Mouse (Mus musculus): ENCODE data around the gene Naa25. TPM values are rescaled to one million over a fixed set of nuclear protein-coding genes. Genes with fewer than 3 reads are reported as not detected.
A peak's percentile ranks its signal among the peaks of the same experiment; 100 is the strongest.

Gene Naa25
- polyA plus RNA-seq, 1 experiment from 2014 or later: 40.6 TPM

- H3K9me3 ChIP-seq (replicated peaks): no peaks in the 10 kb centered on the region
- H3K27ac ChIP-seq (replicated peaks): no peak overlapping the region
- H3K27me3 ChIP-seq: no peaks in the 10 kb centered on the region
- no peaks in the 10 kb centered on the region for H3K4me1 ChIP-seq
- H3K36me3 ChIP-seq: peaks cover 86% of the 10 kb centered on the region
- H3K9ac ChIP-seq: no peak overlapping the region
- no peak overlapping the region for H3K4me2 ChIP-seq (replicated peaks)
- H3K4me3 ChIP-seq (replicated peaks): no peak overlapping the region
- no peak for ATAC-seq (ENCODE audit: insufficient number of reproducible peaks, low FRiP score, low TSS enrichment, low read depth)
- WGBS: 77% methylated on average over 11 of the region's 11 CpGs
These were observed 41.0 kb downstream of the Naa25 start for GRCm38 (mm10) chr5:121438756-121439155.

GRCm38 (mm10) chr5:121443548-121443947 is 45.8 kb downstream of the Naa25 start:
- Histone ChIP-seq H3K9ac (no peak overlapping the region), H3K27ac (replicated peaks) (no peak overlapping the region), H3K4me1 (no peaks in the 10 kb centered on the region), H3K4me2 (replicated peaks) (no peak overlapping the region), H3K4me3 (replicated peaks) (no peak overlapping the region), H3K9me3 (replicated peaks) (no peaks in the 10 kb centered on the region), H3K36me3 (peaks cover 91% of the 10 kb centered on the region), H3K27me3 (no peaks in the 10 kb centered on the region)
- WGBS: 90% methylated on average over 3 of the region's 3 CpGs
- no peak for ATAC-seq (ENCODE audit: insufficient number of reproducible peaks, low FRiP score, low TSS enrichment, low read depth)

GRCm38 (mm10) chr5:121444870-121445269 is 47.1 kb downstream of the Naa25 start:
- no peaks in the 10 kb centered on the region for H3K27me3 ChIP-seq
- no peak overlapping the region for H3K27ac ChIP-seq (replicated peaks)
- H3K36me3 ChIP-seq: peaks cover 90% of the 10 kb centered on the region
- H3K9ac ChIP-seq: no peak overlapping the region
- no peaks in the 10 kb centered on the region for H3K9me3 ChIP-seq (replicated peaks)
- no peak for ATAC-seq (ENCODE audit: insufficient number of reproducible peaks, low FRiP score, low TSS enrichment, low read depth)
- no peak overlapping the region for H3K4me2 ChIP-seq (replicated peaks)
- H3K4me3 ChIP-seq (replicated peaks): no peak overlapping the region
- WGBS: 88% methylated on average over 5 of the region's 5 CpGs
- 0 out of 2 replicates have a peak, but pooled peaks cover 6% of the 10 kb centered on the region for H3K4me1 ChIP-seq

- Histone ChIP-seq H3K36me3 (peaks cover 63% of the 10 kb centered on the region), H3K4me3 (replicated peaks) (no peak overlapping the region), H3K9ac (no peak overlapping the region), H3K4me1 (peaks cover 23% of the 10 kb centered on the region), H3K4me2 (replicated peaks) (no peak overlapping the region), H3K9me3 (replicated peaks) (no peaks in the 10 kb centered on the region), H3K27ac (replicated peaks) (no peak overlapping the region), H3K27me3 (no peaks in the 10 kb centered on the region)
- no peak for ATAC-seq (ENCODE audit: insufficient number of reproducible peaks, low FRiP score, low TSS enrichment, low read depth)
- 88% methylated on average over 3 of the region's 3 CpGs for WGBS
These were observed 50.7 kb downstream of the Naa25 start for GRCm38 (mm10) chr5:121448450-121448849.

GRCm38 (mm10) chr5:121449976-121450375 is 52.2 kb downstream of the Naa25 start:
- H3K4me3 ChIP-seq (replicated peaks): no peak overlapping the region
- H3K27ac ChIP-seq (replicated peaks): no peak overlapping the region
- no peaks in the 10 kb centered on the region for H3K9me3 ChIP-seq (replicated peaks)
- no peaks in the 10 kb centered on the region for H3K27me3 ChIP-seq
- no peak overlapping the region for H3K4me2 ChIP-seq (replicated peaks)
- no peak for ATAC-seq (ENCODE audit: insufficient number of reproducible peaks, low FRiP score, low TSS enrichment, low read depth)
- WGBS: 64% methylated on average over 6 of the region's 6 CpGs
- peaks cover 48% of the 10 kb centered on the region for H3K36me3 ChIP-seq
- no peak overlapping the region for H3K9ac ChIP-seq
- peaks cover 37% of the 10 kb centered on the region for H3K4me1 ChIP-seq

GRCm38 (mm10) chr5:121450476-121450875 is 52.7 kb downstream of the Naa25 start:
- H3K36me3 ChIP-seq: peaks cover 43% of the 10 kb centered on the region
- no peak for ATAC-seq (ENCODE audit: insufficient number of reproducible peaks, low FRiP score, low TSS enrichment, low read depth)
- no peaks in the 10 kb centered on the region for H3K9me3 ChIP-seq (replicated peaks)
- H3K4me2 ChIP-seq (replicated peaks): no peak overlapping the region; the same call in 1 of the 2 replicates
- 82% methylated on average over 9 of the region's 9 CpGs for WGBS
- no peaks in the 10 kb centered on the region for H3K27me3 ChIP-seq
- no peak overlapping the region for H3K4me3 ChIP-seq (replicated peaks)
- no peak overlapping the region for H3K9ac ChIP-seq
- H3K27ac ChIP-seq (replicated peaks): no peak overlapping the region
- H3K4me1 ChIP-seq: peaks cover 39% of the 10 kb centered on the region

- peak overlapping the region; percentile 95 for H3K27ac ChIP-seq (replicated peaks)
- no peak for ATAC-seq (ENCODE audit: insufficient number of reproducible peaks, low FRiP score, low TSS enrichment, low read depth)
- WGBS: 10% methylated on average over 8 of the region's 8 CpGs
- H3K27me3 ChIP-seq: no peaks in the 10 kb centered on the region
- H3K9me3 ChIP-seq (replicated peaks): no peaks in the 10 kb centered on the region
- H3K36me3 ChIP-seq: peaks cover 36% of the 10 kb centered on the region
- H3K4me1 ChIP-seq: peaks cover 39% of the 10 kb centered on the region
- H3K4me3 ChIP-seq (replicated peaks): peak overlapping the region; percentile 96
- peak overlapping the region; percentile 77 for H3K4me2 ChIP-seq (replicated peaks)
- H3K9ac ChIP-seq: peak overlapping the region; percentile 92
These were observed 53.5 kb downstream of the Naa25 start for GRCm38 (mm10) chr5:121451203-121451602.

GRCm38 (mm10) chr5:121451644-121452025 is 53.9 kb downstream of the Naa25 start, which contains the start of gene Tmem116:
Tmem116 (plus strand) TSS chr5:121451893.
- no peaks in the 10 kb centered on the region for H3K9me3 ChIP-seq (replicated peaks)
- H3K4me1 ChIP-seq: peaks cover 39% of the 10 kb centered on the region
- no peaks in the 10 kb centered on the region for H3K27me3 ChIP-seq
- peaks cover 31% of the 10 kb centered on the region for H3K36me3 ChIP-seq
- WGBS: under 1% methylated on average over 17 of the region's 17 CpGs
- H3K27ac ChIP-seq (replicated peaks): peak within 1 kb of the TSS; percentile 95
- H3K4me2 ChIP-seq (replicated peaks): peak within 1 kb of the TSS; percentile 77
- peak within 1 kb of the TSS; percentile 92 for H3K9ac ChIP-seq
- H3K4me3 ChIP-seq (replicated peaks): peak within 1 kb of the TSS; percentile 96
- ATAC-seq (ENCODE audit: insufficient number of reproducible peaks, low FRiP score, low TSS enrichment, low read depth): no peak

GRCm38 (mm10) chr5:121452026-121452869 is 54.5 kb downstream of the Naa25 start, which contains the start of gene Erp29:
Erp29 (minus strand) TSS chr5:121452506.
- Histone ChIP-seq H3K4me3 (replicated peaks) (peak within 1 kb of the TSS; percentile 96), H3K27ac (replicated peaks) (peak within 1 kb of the TSS; percentile 95), H3K27me3 (no peaks in the 10 kb centered on the region), H3K4me1 (peaks cover 39% of the 10 kb centered on the region), H3K9me3 (replicated peaks) (no peaks in the 10 kb centered on the region), H3K36me3 (peaks cover 25% of the 10 kb centered on the region), H3K4me2 (replicated peaks) (peak within 1 kb of the TSS; percentile 77), H3K9ac (peak within 1 kb of the TSS; percentile 92)
- ATAC-seq (ENCODE audit: insufficient number of reproducible peaks, low FRiP score, low TSS enrichment, low read depth): peak; percentile 94
- WGBS: under 1% methylated on average over 79 of the region's 97 CpGs

GRCm38 (mm10) chr5:121452906-121453305 is 55.2 kb downstream of the Naa25 start:
- Histone ChIP-seq H3K27ac (replicated peaks) (peak overlapping the region; percentile 95), H3K4me2 (replicated peaks) (peak overlapping the region; percentile 77), H3K9me3 (replicated peaks) (no peaks in the 10 kb centered on the region), H3K4me3 (replicated peaks) (peak overlapping the region; percentile 96), H3K9ac (peak overlapping the region; percentile 82), H3K27me3 (no peaks in the 10 kb centered on the region), H3K36me3 (peaks cover 19% of the 10 kb centered on the region), H3K4me1 (peaks cover 39% of the 10 kb centered on the region)
- no peak for ATAC-seq (ENCODE audit: insufficient number of reproducible peaks, low FRiP score, low TSS enrichment, low read depth)
- 3% methylated on average over 9 of the region's 9 CpGs for WGBS

- Histone ChIP-seq H3K4me3 (replicated peaks) (peak overlapping the region; percentile 96), H3K27me3 (no peaks in the 10 kb centered on the region), H3K4me1 (peaks cover 39% of the 10 kb centered on the region), H3K4me2 (replicated peaks) (peak overlapping the region; percentile 77; the same call in 1 of the 2 replicates), H3K27ac (replicated peaks) (peak overlapping the region; percentile 95), H3K9ac (no peak overlapping the region; the same call in 1 of the 2 replicates), H3K9me3 (replicated peaks) (no peaks in the 10 kb centered on the region), H3K36me3 (peaks cover 10% of the 10 kb centered on the region; the same call in 1 of the 2 replicates)
- WGBS: 71% methylated on average over 13 of the region's 13 CpGs
- ATAC-seq (ENCODE audit: insufficient number of reproducible peaks, low FRiP score, low TSS enrichment, low read depth): no peak
These were observed 56.2 kb downstream of the Naa25 start for GRCm38 (mm10) chr5:121453743-121454502.
